Mouse (Mus musculus) hindbrain, embryonic 13.5 days (tissue): Measurements from ENCODE around the gene Igflr1. TPM values are rescaled to one million over a fixed set of nuclear protein-coding genes. Genes with fewer than 3 reads are reported as not detected.
A peak's percentile ranks its signal among the peaks of the same experiment; 100 is the strongest.

ENCODE experiments used
- ATAC-seq: fragments of 200-750 bp; cut with Nextera tagmentation; 2 replicates; pipeline ENCODE4 v1.8.0; 2017; ENCODE audit warnings: moderate TSS enrichment; ENCODE audit not compliant: low FRiP score
- H3K27ac ChIP-seq: fragments of 300-500 bp; sonication (generic); 2 replicates; pipeline ENCODE4 v1.5.1; 2015; ENCODE audit warnings: inconsistent platforms, mild to moderate bottlenecking, moderate library complexity
- H3K27me3 ChIP-seq: fragments of 300-500 bp; sonication (generic); 2 replicates; pipeline ENCODE4 v1.6.1; 2015; ENCODE audit warnings: mild to moderate bottlenecking, inconsistent platforms
- H3K36me3 ChIP-seq: fragments of 300-500 bp; sonication (generic); 2 replicates; pipeline ENCODE4 v1.6.1; 2015; ENCODE audit warnings: mild to moderate bottlenecking, inconsistent platforms
- H3K4me1 ChIP-seq: fragments of 300-500 bp; sonication (generic); replicated peaks from 2 replicates; pipeline ENCODE4 v1.6.1; 2015; ENCODE audit warnings: inconsistent platforms
- H3K4me2 ChIP-seq: fragments of 300-500 bp; sonication (generic); 2 replicates; pipeline ENCODE4 v1.6.1; 2015; ENCODE audit warnings: inconsistent platforms, mild to moderate bottlenecking, moderate library complexity
- H3K4me3 ChIP-seq: fragments of 300-500 bp; sonication (generic); 2 replicates; pipeline ENCODE4 v1.5.1; 2015; ENCODE audit warnings: mild to moderate bottlenecking, inconsistent platforms
- H3K9ac ChIP-seq: fragments of 300-500 bp; sonication (generic); 2 replicates; pipeline ENCODE4 v1.6.1; 2015; ENCODE audit warnings: mild to moderate bottlenecking, inconsistent platforms
- H3K9me3 ChIP-seq: fragments of 300-500 bp; sonication (generic); 2 replicates; pipeline ENCODE4 v1.6.1; 2016; ENCODE audit warnings: inconsistent platforms
- WGBS: fragments of 180-500 bp; shearing (Covaris S2); methylation state at CpG from one replicate; pipeline ENCODE4 v1.1.7; 2015; 5-methylcytosine and 5-hydroxymethylcytosine counted together
- polyA plus RNA-seq: library from polyadenylated mRNA; unstranded; fragments of >200 nt; fragmentation: Nextera tagmentation; extraction: Ambion mirVana; gene quantifications from 2 replicates; pipeline ENCODE4 v1.2.1, GENCODE M21; 2015

The Igflr1 gene
- polyA plus RNA-seq, 1 experiment from 2014 or later: 6.1 TPM

- H3K36me3 ChIP-seq: peaks cover 39% of the 10 kb centered on the region
- H3K4me2 ChIP-seq: peak overlapping the region; percentile 91
- no peak for ATAC-seq
- 0 out of 2 replicates have a peak overlapping the region, but pooled peaks have one; percentile 61 for H3K4me3 ChIP-seq
- peaks cover 43% of the 10 kb centered on the region for H3K4me1 ChIP-seq
- H3K9me3 ChIP-seq: no peaks in the 10 kb centered on the region
- no peak overlapping the region for H3K27ac ChIP-seq
- peaks cover 11% of the 10 kb centered on the region; the same call in 1 of the 2 replicates for H3K27me3 ChIP-seq
- H3K9ac ChIP-seq: peak overlapping the region; percentile 88
- WGBS: 87% methylated on average over 13 of the region's 13 CpGs
These were observed 7.2 kb upstream of the Igflr1 start for GRCm38 (mm10) chr7:30557901-30558514.

DNA sequence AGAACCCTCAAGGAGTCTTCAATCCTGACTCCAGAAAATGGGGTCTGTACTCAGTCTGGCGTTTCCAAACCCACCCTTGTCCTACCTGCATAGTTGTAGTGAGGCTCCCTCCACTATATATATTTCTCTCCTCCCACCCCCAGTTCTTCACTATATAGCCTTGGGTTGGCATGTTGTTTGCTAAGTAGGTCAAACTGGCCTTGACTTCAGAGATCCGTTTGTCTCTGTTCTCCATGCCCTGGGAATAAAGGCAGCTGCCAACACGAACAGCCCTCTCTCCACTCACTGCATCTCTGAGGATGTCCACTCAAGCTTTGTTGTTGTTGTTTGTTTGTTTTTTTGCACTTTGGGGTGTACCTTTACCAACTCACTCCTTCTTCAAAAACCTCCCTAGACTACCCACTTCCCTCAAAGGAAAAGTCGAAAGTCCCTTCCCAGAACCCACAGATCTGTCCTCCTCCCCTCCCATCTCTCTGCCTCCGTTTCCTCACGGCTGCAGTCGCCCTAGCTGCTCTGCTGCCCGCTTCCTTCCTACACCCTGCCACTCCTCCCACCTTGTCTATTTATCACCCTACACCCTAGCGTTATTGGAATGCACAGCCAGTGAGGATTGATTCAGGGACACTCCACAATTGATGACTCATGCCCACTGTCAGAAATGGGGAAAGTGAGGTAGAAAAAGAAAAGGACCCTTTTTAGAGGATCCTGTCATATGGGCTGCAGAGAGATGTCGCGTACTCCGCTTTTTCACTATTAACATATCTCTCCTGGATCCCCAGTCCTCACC, 6.4 kb upstream of the Igflr1 start:
- no peak for ATAC-seq
- peak overlapping the region; percentile 88 for H3K9ac ChIP-seq
- H3K9me3 ChIP-seq: no peaks in the 10 kb centered on the region
- H3K27me3 ChIP-seq: peaks cover 8% of the 10 kb centered on the region; the same call in 1 of the 2 replicates
- H3K4me1 ChIP-seq: peaks cover 38% of the 10 kb centered on the region
- peaks cover 39% of the 10 kb centered on the region for H3K36me3 ChIP-seq
- 16% methylated on average over 12 of the region's 12 CpGs for WGBS
- peak overlapping the region; percentile 61 for H3K4me3 ChIP-seq
- peak overlapping the region; percentile 41 for H3K27ac ChIP-seq
- H3K4me2 ChIP-seq: peak overlapping the region; percentile 91

- peak; percentile 86 for ATAC-seq
- Histone ChIP-seq H3K4me2 (peak within 1 kb of the TSS; percentile 91), H3K4me1 (peaks cover 41% of the 10 kb centered on the region), H3K4me3 (peak within 1 kb of the TSS; percentile 61), H3K9me3 (no peaks in the 10 kb centered on the region), H3K27me3 (peaks cover 1% of the 10 kb centered on the region; the same call in 1 of the 2 replicates), H3K36me3 (peaks cover 33% of the 10 kb centered on the region), H3K27ac (peak within 1 kb of the TSS; percentile 41), H3K9ac (peak within 1 kb of the TSS; percentile 88)
- under 1% methylated on average over 20 of the region's 20 CpGs for WGBS
These were observed 5.7 kb upstream of the Igflr1 start, which contains the start of gene Lin37 for GRCm38 (mm10) chr7:30559443-30559954. Gene Lin37 (minus strand): TSS chr7:30559838.

DNA sequence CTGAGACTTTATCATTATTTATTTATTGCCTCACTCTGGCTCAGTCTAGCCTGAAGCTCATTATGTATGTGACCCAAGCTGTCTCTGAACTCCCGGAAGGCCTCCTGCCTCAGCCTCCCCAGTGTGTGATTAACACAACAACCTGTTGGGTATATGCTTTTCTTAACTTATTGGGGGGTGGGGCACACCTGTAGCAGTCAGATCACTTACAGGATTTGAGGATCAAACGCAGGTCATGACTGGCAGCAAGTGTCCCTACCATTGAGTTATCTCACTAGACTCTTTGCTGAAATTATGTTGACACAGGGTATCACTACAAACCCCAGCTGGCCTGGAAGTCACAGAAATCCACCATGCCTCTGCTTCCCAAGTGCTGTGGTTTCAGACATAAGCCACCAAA, 4.9 kb upstream of the Igflr1 start:
- WGBS: 76% methylated on average over 2 of the region's 2 CpGs
- H3K27ac ChIP-seq: peak overlapping the region; percentile 24; the same call in 1 of the 2 replicates
- peaks cover 42% of the 10 kb centered on the region for H3K4me1 ChIP-seq
- H3K27me3 ChIP-seq: no peaks in the 10 kb centered on the region
- no peak overlapping the region; the same call in 1 of the 2 replicates for H3K4me3 ChIP-seq
- H3K4me2 ChIP-seq: peak overlapping the region; percentile 91
- no peak for ATAC-seq
- H3K9ac ChIP-seq: no peak overlapping the region
- peaks cover 28% of the 10 kb centered on the region for H3K36me3 ChIP-seq
- no peaks in the 10 kb centered on the region for H3K9me3 ChIP-seq

DNA sequence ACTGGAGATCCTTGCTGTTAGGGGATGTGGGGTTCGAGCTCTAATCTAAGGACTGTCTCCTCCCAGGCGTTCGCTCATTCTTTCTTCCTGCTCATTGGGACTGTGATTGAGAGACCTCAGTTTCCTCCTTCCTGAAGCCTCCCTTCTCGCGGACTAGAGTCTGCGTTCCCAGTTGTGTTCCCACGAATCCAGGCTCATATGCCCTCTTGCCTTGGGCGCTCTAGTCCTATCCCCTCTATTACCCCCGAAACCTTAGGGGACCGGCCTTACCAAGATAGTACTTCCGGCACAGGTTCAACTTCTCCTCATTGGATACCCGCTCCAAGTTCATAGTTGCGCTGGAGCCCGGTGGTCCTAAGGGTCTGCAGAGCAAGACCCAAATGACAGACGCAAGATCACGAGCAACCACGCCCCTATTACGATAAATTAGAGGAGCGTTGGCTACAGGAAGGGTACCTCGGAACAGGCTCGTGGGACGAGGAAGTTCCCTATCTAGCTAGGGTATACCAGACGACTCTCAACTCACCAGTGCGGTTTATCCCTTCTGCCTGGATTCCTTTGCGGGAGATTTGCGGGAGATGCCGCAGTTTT, 2.6 kb upstream of the Igflr1 start:
- Histone ChIP-seq H3K9me3 (no peaks in the 10 kb centered on the region), H3K4me2 (peak overlapping the region; percentile 73), H3K27me3 (no peaks in the 10 kb centered on the region), H3K27ac (peak overlapping the region; percentile 76), H3K36me3 (peaks cover 28% of the 10 kb centered on the region), H3K4me3 (peak overlapping the region; percentile 75), H3K4me1 (peaks cover 39% of the 10 kb centered on the region), H3K9ac (peak overlapping the region; percentile 70)
- WGBS: 1% methylated on average over 27 of the region's 27 CpGs
- ATAC-seq: no peak

- H3K4me2 ChIP-seq: peak within 1 kb of the TSS; percentile 73
- no peaks in the 10 kb centered on the region for H3K27me3 ChIP-seq
- peak within 1 kb of the TSS; percentile 76 for H3K9ac ChIP-seq
- H3K27ac ChIP-seq: peak within 1 kb of the TSS; percentile 95
- H3K36me3 ChIP-seq: peaks cover 31% of the 10 kb centered on the region
- H3K9me3 ChIP-seq: no peaks in the 10 kb centered on the region
- H3K4me1 ChIP-seq: peaks cover 32% of the 10 kb centered on the region
- under 1% methylated on average over 45 of the region's 45 CpGs for WGBS
- peak; percentile 83 for ATAC-seq
- H3K4me3 ChIP-seq: peak within 1 kb of the TSS; percentile 75
These were observed 1.9 kb upstream of the Igflr1 start, which contains the start of the genes U2af1l4, Gm49396 and Psenen for GRCm38 (mm10) chr7:30563117-30563905. Gene U2af1l4 (plus strand): TSS chr7:30563301. Gene Gm49396 (plus strand): TSS chr7:30563344. Gene Psenen (minus strand): TSS chr7:30563627.

GRCm38 (mm10) chr7:30563906-30564280, 1.3 kb upstream of the Igflr1 start:
- ATAC-seq: no peak
- Histone ChIP-seq H3K27ac (peak overlapping the region; percentile 95), H3K4me2 (peak overlapping the region; percentile 66), H3K4me3 (peak overlapping the region; percentile 75), H3K36me3 (peaks cover 37% of the 10 kb centered on the region), H3K4me1 (peaks cover 26% of the 10 kb centered on the region), H3K27me3 (no peaks in the 10 kb centered on the region), H3K9me3 (no peaks in the 10 kb centered on the region), H3K9ac (peak overlapping the region; percentile 76)
- WGBS: 27% methylated on average over 6 of the region's 6 CpGs

- Histone ChIP-seq H3K4me3 (no peak overlapping the region), H3K27me3 (no peaks in the 10 kb centered on the region), H3K4me1 (peaks cover 17% of the 10 kb centered on the region), H3K36me3 (peaks cover 58% of the 10 kb centered on the region), H3K9ac (no peak overlapping the region), H3K27ac (no peak overlapping the region), H3K4me2 (no peak overlapping the region), H3K9me3 (no peaks in the 10 kb centered on the region)
- ATAC-seq: no peak
- WGBS: 86% methylated on average over 9 of the region's 9 CpGs
These were observed 806 bp downstream of the Igflr1 start for GRCm38 (mm10) chr7:30566033-30566432.

- H3K4me3 ChIP-seq: no peak overlapping the region
- no peak overlapping the region for H3K27ac ChIP-seq
- no peak for ATAC-seq
- no peaks in the 10 kb centered on the region for H3K9me3 ChIP-seq
- H3K9ac ChIP-seq: no peak overlapping the region
- WGBS: 91% methylated on average over 11 of the region's 11 CpGs
- peaks cover 11% of the 10 kb centered on the region for H3K4me1 ChIP-seq
- no peaks in the 10 kb centered on the region for H3K27me3 ChIP-seq
- no peak overlapping the region for H3K4me2 ChIP-seq
- H3K36me3 ChIP-seq: peaks cover 71% of the 10 kb centered on the region
These were observed 2.3 kb downstream of the Igflr1 start for GRCm38 (mm10) chr7:30567555-30567954.

GRCm38 (mm10) chr7:30572389-30572788, 7.2 kb downstream of the Igflr1 start:
- H3K27ac ChIP-seq: no peak overlapping the region
- H3K9ac ChIP-seq: no peak overlapping the region
- H3K4me3 ChIP-seq: no peak overlapping the region
- H3K9me3 ChIP-seq: no peaks in the 10 kb centered on the region
- WGBS: 88% methylated on average over 5 of the region's 5 CpGs
- H3K27me3 ChIP-seq: no peaks in the 10 kb centered on the region
- no peak overlapping the region for H3K4me2 ChIP-seq
- no peak for ATAC-seq
- H3K4me1 ChIP-seq: no peaks in the 10 kb centered on the region
- peaks cover 95% of the 10 kb centered on the region for H3K36me3 ChIP-seq

DNA sequence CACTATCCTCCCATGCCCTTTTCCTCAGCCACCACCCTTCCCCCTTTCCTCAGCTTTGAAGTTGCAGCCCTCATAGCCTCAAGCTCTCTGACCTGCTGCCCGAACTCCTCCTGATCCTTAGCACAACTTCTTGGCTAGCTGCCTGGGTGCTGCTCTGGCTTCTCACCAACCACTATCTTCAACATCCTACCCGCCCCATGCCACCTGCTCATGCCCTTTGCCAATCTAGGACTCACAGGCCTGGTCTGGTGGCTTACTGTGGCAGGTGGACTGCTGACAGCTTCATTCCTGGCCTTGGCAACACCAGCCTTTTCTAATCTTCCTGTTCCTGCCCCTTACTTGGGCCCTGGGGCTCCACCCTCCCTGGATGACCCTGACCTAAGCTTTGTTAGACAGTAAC, 7.7 kb downstream of the Igflr1 start:
- Histone ChIP-seq H3K27me3 (no peaks in the 10 kb centered on the region), H3K4me1 (no peaks in the 10 kb centered on the region), H3K4me2 (no peak overlapping the region), H3K4me3 (no peak overlapping the region), H3K36me3 (peaks cover 97% of the 10 kb centered on the region), H3K9ac (no peak overlapping the region), H3K9me3 (no peaks in the 10 kb centered on the region), H3K27ac (no peak overlapping the region)
- no peak for ATAC-seq
- WGBS: 90% methylated on average over 2 of the region's 2 CpGs
